Mouse (Mus musculus) heart, adult 2 months (tissue): ENCODE data around the gene Adgrf1.

Experiments
- CTCF ChIP-seq: fragments of 200-600 bp; IDR thresholded peaks from 2 replicates; pipeline ENCODE4 v1.8.1; 2022; ENCODE audit warnings: antibody characterized with exemption, mild to moderate bottlenecking, moderate library complexity
- EP300 ChIP-seq: fragments of 200-500 bp; IDR thresholded peaks from 2 replicates; pipeline ENCODE4 v1.6.1; 2011; ENCODE audit warnings: low read depth, low read length, control low read depth; ENCODE audit not compliant: insufficient read depth
- POLR2A ChIP-seq: fragments of 200-500 bp; IDR thresholded peaks from 2 replicates; pipeline ENCODE4 v1.6.1; 2011; ENCODE audit warnings: mild to moderate bottlenecking, low read depth, low read length, control low read depth; ENCODE audit not compliant: insufficient read depth

GRCm38 (mm10) chr17:43241134-43241533 is 29.0 kb upstream of the Adgrf1 start:
- TF ChIP-seq POLR2A (no peak), CTCF (no peak), EP300 (peak; percentile 68; the same call in 1 of the 2 replicates)
